Mouse (Mus musculus) heart, postnatal 0 days (tissue): Measurements from ENCODE around the gene Ubxn10. TPM values are rescaled to one million over a fixed set of nuclear protein-coding genes. Genes with fewer than 3 reads are reported as not detected.

Experiments
- ATAC-seq: fragments of 200-750 bp; cut with Nextera tagmentation; 2 replicates; pipeline ENCODE4 v1.8.0; 2017; ENCODE audit warnings: low read depth, moderate number of reproducible peaks, moderate library complexity; ENCODE audit not compliant: insufficient read depth
- DNase-seq: peaks from one replicate; pipeline ENCODE4 v3.0.0-alpha.2; 2016; ENCODE audit warnings: low spot score
- H3K27ac ChIP-seq: fragments of 300-500 bp; sonication (generic); 2 replicates; pipeline ENCODE4 v1.5.1; 2014; ENCODE audit warnings: low read depth, mild to moderate bottlenecking
- H3K27me3 ChIP-seq: fragments of 300-500 bp; sonication (generic); 2 replicates; pipeline ENCODE4 v1.6.1; 2014; ENCODE audit warnings: low read length, mixed read lengths; ENCODE audit not compliant: control insufficient read depth, insufficient read depth
- H3K36me3 ChIP-seq: fragments of 300-500 bp; sonication (generic); replicated peaks from 2 replicates; pipeline ENCODE4 v1.6.1; 2014; ENCODE audit warnings: low read length, mixed read lengths; ENCODE audit not compliant: control insufficient read depth, insufficient read depth
- H3K4me1 ChIP-seq: fragments of 300-500 bp; sonication (generic); 2 replicates; pipeline ENCODE4 v1.6.1; 2014; ENCODE audit warnings: antibody characterized with exemption; ENCODE audit not compliant: control insufficient read depth, insufficient read depth
- H3K4me2 ChIP-seq: fragments of 300-500 bp; sonication (generic); 2 replicates; pipeline ENCODE4 v1.6.1; 2014; ENCODE audit warnings: low read depth, mild to moderate bottlenecking, low read length, moderate library complexity
- H3K4me3 ChIP-seq: fragments of 300-500 bp; sonication (generic); 2 replicates; pipeline ENCODE4 v1.5.1; 2014; ENCODE audit warnings: low read depth, low read length
- H3K9ac ChIP-seq: fragments of 300-500 bp; sonication (generic); replicated peaks from 2 replicates; pipeline ENCODE4 v1.6.1; 2014; ENCODE audit warnings: low read depth, low read length, mixed read lengths
- H3K9me3 ChIP-seq: fragments of 300-500 bp; sonication (generic); replicated peaks from 2 replicates; pipeline ENCODE4 v1.6.1; 2016; ENCODE audit warnings: low read length; ENCODE audit not compliant: control insufficient read depth
- CTCF ChIP-seq: IDR thresholded peaks from 2 replicates; pipeline ENCODE4 v1.5.1; 2016; ENCODE audit warnings: antibody characterized with exemption, control low read depth, low read depth
- EP300 ChIP-seq: IDR thresholded peaks from 2 replicates; pipeline ENCODE4 v1.6.1; 2016; ENCODE audit warnings: antibody characterized with exemption, low read depth
- WGBS: fragments of 180-500 bp; shearing (Covaris S2); extraction: QIAGEN DNeasy Blood & Tissue Kit; methylation state at CpG from one replicate; pipeline ENCODE4 v1.1.7; 2014; 5-methylcytosine and 5-hydroxymethylcytosine counted together
- polyA plus RNA-seq: library from polyadenylated mRNA; unstranded; fragments of >200 nt; fragmentation: Nextera tagmentation; extraction: Ambion mirVana; gene quantifications from 2 replicates; pipeline ENCODE4 v1.2.1, GENCODE M21; 2015
- total RNA-seq: library from RNA; depleted of rRNA; stranded (reverse); fragments of >200 nt; gene quantifications from 2 replicates; pipeline ENCODE4 v1.2.3, GENCODE M21; 2014; ENCODE audit warnings: low replicate concordance

The Ubxn10 gene
- total and polyA plus RNA-seq, 2 experiments from 2014 or later = 0.98 to 1.9 TPM

- Histone ChIP-seq H3K27ac (no peak overlapping the region), H3K9me3 (no peaks in the 10 kb centered on the region), H3K4me3 (no peak overlapping the region), H3K4me1 (no peaks in the 10 kb centered on the region), H3K36me3 (no peaks in the 10 kb centered on the region), H3K4me2 (no peak overlapping the region), H3K27me3 (peaks cover 19% of the 10 kb centered on the region; the same call in 1 of the 2 replicates), H3K9ac (no peak overlapping the region)
- TF ChIP-seq CTCF = no peak
- TF ChIP-seq EP300 = no peak
- DNase-seq (no peak), ATAC-seq (no peak)
- WGBS = 55% methylated on average over 2 of the region's 2 CpGs
Observed at GRCm38 (mm10) chr4:138702031-138702430, 34.9 kb downstream of the Ubxn10 start.

- H3K9me3 ChIP-seq = no peaks in the 10 kb centered on the region
- ATAC-seq = no peak
- no peak for DNase-seq
- no peaks in the 10 kb centered on the region for H3K4me1 ChIP-seq
- no peaks in the 10 kb centered on the region for H3K36me3 ChIP-seq
- H3K4me3 ChIP-seq = no peak overlapping the region
- H3K4me2 ChIP-seq = no peak overlapping the region
- no peak for TF ChIP-seq EP300
- TF ChIP-seq CTCF = no peak
- WGBS = 61% methylated on average over 8 of the region's 8 CpGs
- H3K27me3 ChIP-seq = peaks cover 25% of the 10 kb centered on the region; the same call in 1 of the 2 replicates
- no peak overlapping the region for H3K9ac ChIP-seq
- no peak overlapping the region for H3K27ac ChIP-seq
Observed at GRCm38 (mm10) chr4:138701111-138701510, 35.9 kb downstream of the Ubxn10 start.

GRCm38 (mm10) chr4:138700184-138700982 is 36.6 kb downstream of the Ubxn10 start:
- H3K27ac ChIP-seq = no peak overlapping the region
- DNase-seq = peak; percentile 55
- TF ChIP-seq CTCF (peak; percentile 84), EP300 (no peak)
- H3K9me3 ChIP-seq = no peaks in the 10 kb centered on the region
- no peak overlapping the region for H3K4me2 ChIP-seq
- no peaks in the 10 kb centered on the region for H3K4me1 ChIP-seq
- no peaks in the 10 kb centered on the region for H3K36me3 ChIP-seq
- WGBS = 26% methylated on average over 15 of the region's 15 CpGs
- peak; percentile 24; the same call in 1 of the 2 replicates for ATAC-seq
- no peak overlapping the region for H3K9ac ChIP-seq
- no peak overlapping the region for H3K4me3 ChIP-seq
- peaks cover 27% of the 10 kb centered on the region; the same call in 1 of the 2 replicates for H3K27me3 ChIP-seq

- H3K36me3 ChIP-seq = no peaks in the 10 kb centered on the region
- no peaks in the 10 kb centered on the region for H3K4me1 ChIP-seq
- H3K27ac ChIP-seq = no peak overlapping the region
- DNase-seq (no peak), ATAC-seq (no peak)
- H3K9me3 ChIP-seq = no peaks in the 10 kb centered on the region
- no peak for TF ChIP-seq CTCF
- TF ChIP-seq EP300 = no peak
- H3K4me3 ChIP-seq = no peak overlapping the region
- no peak overlapping the region for H3K9ac ChIP-seq
- H3K27me3 ChIP-seq = peaks cover 35% of the 10 kb centered on the region
- H3K4me2 ChIP-seq = no peak overlapping the region
- 46% methylated on average over 2 of the region's 2 CpGs for WGBS
Observed at GRCm38 (mm10) chr4:138698296-138698695, 38.7 kb downstream of the Ubxn10 start.

GRCm38 (mm10) chr4:138697166-138697860 is 39.7 kb downstream of the Ubxn10 start:
- H3K4me2 ChIP-seq = no peak overlapping the region
- H3K27ac ChIP-seq = no peak overlapping the region
- ATAC-seq (no peak), DNase-seq (no peak)
- no peak overlapping the region for H3K4me3 ChIP-seq
- no peak overlapping the region for H3K9ac ChIP-seq
- TF ChIP-seq CTCF (no peak), EP300 (no peak)
- no peaks in the 10 kb centered on the region for H3K36me3 ChIP-seq
- H3K9me3 ChIP-seq = no peaks in the 10 kb centered on the region
- H3K27me3 ChIP-seq = peaks cover 38% of the 10 kb centered on the region
- WGBS = 55% methylated on average over 9 of the region's 10 CpGs
- H3K4me1 ChIP-seq = no peaks in the 10 kb centered on the region
